Mouse (Mus musculus): Measurements from ENCODE around the gene Cry1. TPM values are rescaled to one million over a fixed set of nuclear protein-coding genes. Genes with fewer than 3 reads are reported as not detected.
A peak's percentile ranks its signal among the peaks of the same experiment; 100 is the strongest.

Cry1 gene
- 10 to 100 TPM in 1 of 2 experiments, 1 to 10 TPM in 1; 9.0 to 11.3 TPM for total RNA-seq (2021)

GRCm38 (mm10) chr10:85184964-85185608 is at the start of gene Cry1:
Gene Cry1, minus strand, starts transcription at chr10:85185064.
- intact Hi-C loops (cut with DNase I): loop anchor here (1.0 to 2.0 kb wide), 2 partner anchors 31 to 80 kb away; no protein-coding TSS in a partner anchor
- DNase-seq: peak; percentile 96 to 100

GRCm38 (mm10) chr10:85221771-85222050 is 36.8 kb upstream of the Cry1 start:
- no peak for DNase-seq
- intact Hi-C loops (cut with DNase I): loop anchor here (1.0 to 10.0 kb wide), 5 partner anchors 67 to 430 kb away; partner anchors contain the start of gene Btbd11

GRCm38 (mm10) chr10:85220918-85221770 is 36.3 kb upstream of the Cry1 start:
- intact Hi-C loops (cut with DNase I): loop anchor here (1.0 to 10.0 kb wide), 5 partner anchors 66 to 430 kb away; partner anchors contain the start of gene Btbd11

GRCm38 (mm10) chr10:85214847-85215246 is 30.0 kb upstream of the Cry1 start:
- DNase-seq: no peak
- intact Hi-C loops (cut with DNase I): no loop called here

More at GRCm38 (mm10) chr10:85220918-85221770, 36.3 kb upstream of the Cry1 start:
- peak; percentile 83 to 86 for DNase-seq

- intact Hi-C loops (cut with DNase I): no loop called here
- no peak for DNase-seq
Observed at GRCm38 (mm10) chr10:85211673-85212072, 26.8 kb upstream of the Cry1 start.

GRCm38 (mm10) chr10:85210125-85210524 is 25.3 kb upstream of the Cry1 start:
- no peak for DNase-seq
- intact Hi-C loops (cut with DNase I): no loop called here

- DNase-seq: no peak
- intact Hi-C loops (cut with DNase I): no loop called here
Observed at GRCm38 (mm10) chr10:85209119-85209605, 24.3 kb upstream of the Cry1 start.

GRCm38 (mm10) chr10:85205316-85205715 is 20.5 kb upstream of the Cry1 start:
- intact Hi-C loops (cut with DNase I): no loop called here
- no peak for DNase-seq

GRCm38 (mm10) chr10:85204255-85204855 is 19.5 kb upstream of the Cry1 start:
- intact Hi-C loops (cut with DNase I): no loop called here
- DNase-seq: no peak

GRCm38 (mm10) chr10:85194528-85194927 is 9.7 kb upstream of the Cry1 start:
- intact Hi-C loops (cut with DNase I): no loop called here

GRCm38 (mm10) chr10:85193321-85193720 is 8.5 kb upstream of the Cry1 start:
- no peak for DNase-seq
- intact Hi-C loops (cut with DNase I): no loop called here

More at GRCm38 (mm10) chr10:85194528-85194927, 9.7 kb upstream of the Cry1 start:
- DNase-seq: no peak

GRCm38 (mm10) chr10:85190652-85191051 is 5.8 kb upstream of the Cry1 start:
- DNase-seq: no peak
- intact Hi-C loops (cut with DNase I): no loop called here

GRCm38 (mm10) chr10:85189966-85190365 is 5.1 kb upstream of the Cry1 start:
- intact Hi-C loops (cut with DNase I): loop anchor here (2.0 kb wide), 1 partner anchor 29 kb away; no protein-coding TSS in a partner anchor
- DNase-seq: no peak

- DNase-seq: no peak
- intact Hi-C loops (cut with DNase I): no loop called here
Observed at GRCm38 (mm10) chr10:85186499-85186794, 1.6 kb upstream of the Cry1 start.

GRCm38 (mm10) chr10:85185639-85186498 is 1.0 kb upstream of the Cry1 start:
- DNase-seq: peak; percentile 7 to 13
- intact Hi-C loops (cut with DNase I): loop anchor here (1.0 to 2.0 kb wide), 2 partner anchors 32 to 81 kb away; no protein-coding TSS in a partner anchor

- peak; percentile 38 to 56 for DNase-seq
- intact Hi-C loops (cut with DNase I): loop anchor here (2.0 kb wide), 1 partner anchor 80 kb away; no protein-coding TSS in a partner anchor
Observed at GRCm38 (mm10) chr10:85184201-85184963, 482 bp downstream of the Cry1 start.

GRCm38 (mm10) chr10:85183619-85184018 is 1.2 kb downstream of the Cry1 start:
- DNase-seq: peak; percentile 19 to 46
- intact Hi-C loops (cut with DNase I): loop anchor here (2.0 kb wide), 1 partner anchor 79 kb away; no protein-coding TSS in a partner anchor

GRCm38 (mm10) chr10:85182766-85183165 is 2.1 kb downstream of the Cry1 start:
- no peak for DNase-seq
- intact Hi-C loops (cut with DNase I): no loop called here

GRCm38 (mm10) chr10:85176640-85177039 is 8.2 kb downstream of the Cry1 start:
- DNase-seq: no peak
- intact Hi-C loops (cut with DNase I): no loop called here
